9 mouse cellular contexts compared by ENCODE assay signal in the genomic region with DNA sequence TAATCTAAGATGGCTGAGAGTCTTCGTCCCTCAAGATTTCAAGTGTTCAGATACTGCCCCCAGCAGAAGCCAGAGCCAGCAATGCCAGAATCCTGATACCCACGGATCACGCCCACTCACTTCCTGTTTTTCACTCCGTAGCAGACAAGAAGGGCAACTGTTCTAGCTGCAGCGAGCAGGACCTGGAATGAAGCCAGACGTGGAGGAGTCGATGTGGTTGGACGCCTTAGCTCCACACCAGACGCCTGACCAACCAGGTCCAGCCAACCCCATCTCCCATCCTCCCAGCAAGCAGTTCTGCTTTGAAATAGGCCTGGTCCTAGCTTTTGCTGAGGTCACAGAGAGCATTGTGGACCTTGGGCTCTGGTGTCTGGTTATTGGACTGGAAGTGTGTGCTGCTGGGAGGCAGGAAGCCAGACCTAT. TPM values are rescaled to one million over a fixed set of nuclear protein-coding genes. Genes with fewer than 3 reads are reported as not detected.
DNase-seq lines count a peak whose midpoint lies in the region; ATAC-seq and TF ChIP-seq lines count a peak whose summit lies in the region.
"Had no signal": no experiment of that assay in that cellular context is flagged by ENCODE, and none has a peak within 500 bp of the region (broad histone marks: within the 10 kb centered on the region; RNA-seq: fewer than 3 reads in every experiment).

No protein-coding gene starts in this region.

- no peaks in the 10 kb centered on the region for H3K36me3 ChIP-seq in embryonic facial prominence, embryonic 14.5 days (ENCODE audit: control insufficient read depth, insufficient read depth, low read length)
- H3K36me3 ChIP-seq: embryonic facial prominence, embryonic 12.5 days had no signal

- no peak overlapping the region for H3K4me2 ChIP-seq in embryonic facial prominence, embryonic 14.5 days (ENCODE audit: low read depth, low read length)
- H3K4me2 ChIP-seq: embryonic facial prominence, embryonic 12.5 days had no signal

- peak; percentile 51 to 73 for DNase-seq in adrenal gland, adult (ENCODE audit: inconsistent age in 2 of 2, low spot score in 1 of 2)
- no peak for DNase-seq in adrenal gland, adult 8-10 months
- DNase-seq in embryonic facial prominence, embryonic 14.5 days (ENCODE audit: low spot score) = peak; percentile 85
- peak; percentile 49 to 57 for DNase-seq in heart, postnatal 36 days
- peak; percentile 55 to 60 for DNase-seq in left cerebral cortex, adult 2 months (ENCODE audit: extremely low spot score in 1 of 2, low spot score in 2 of 2)
- peak; percentile 82 for DNase-seq in lung, postnatal 25 days (ENCODE audit: low spot score)
- DNase-seq in telencephalon, adult 2 months (ENCODE audit: low read depth, low spot score) = peak; percentile 67
- no peak for DNase-seq in cerebellum, postnatal 36 days

- ATAC-seq in embryonic facial prominence, embryonic 14.5 days (ENCODE audit: low read depth) = peak; percentile 65; the same call in 1 of the 2 replicates

- TF ChIP-seq CTCF in left cerebral cortex, adult 2 months (IDR thresholded peaks at IDR 0.05) = no peak

- intact Hi-C loops in heart, postnatal 36 days (cut with DNase I) = no loop called here
- intact Hi-C loops in left cerebral cortex, adult 2 months (cut with DNase I) = no loop called here

- no peaks in the 10 kb centered on the region for H3K4me1 ChIP-seq in embryonic facial prominence, embryonic 14.5 days (ENCODE audit: control insufficient read depth, insufficient read depth, low read length)
- H3K4me1 ChIP-seq: embryonic facial prominence, embryonic 12.5 days had no signal

- 51% methylated on average over 9 of the region's 9 CpGs for WGBS in embryonic facial prominence, embryonic 14.5 days

- H3K9ac ChIP-seq in embryonic facial prominence, embryonic 14.5 days (ENCODE audit: low read depth, low read length) = no peak overlapping the region
- H3K9ac ChIP-seq: embryonic facial prominence, embryonic 12.5 days had no signal

- 0 out of 2 replicates have a peak overlapping the region, but pooled peaks have one; percentile 39 for H3K27ac ChIP-seq in embryonic facial prominence, embryonic 14.5 days (replicated peaks; ENCODE audit: low read depth, low read length)
- no peak overlapping the region for H3K27ac ChIP-seq in left cerebral cortex, adult 2 months
- H3K27ac ChIP-seq: embryonic facial prominence, embryonic 12.5 days had no signal

- H3K9me3 ChIP-seq in embryonic facial prominence, embryonic 14.5 days (ENCODE audit: control insufficient read depth, low read length) = peaks cover 19% of the 10 kb centered on the region

- no peak overlapping the region for H3K4me3 ChIP-seq in embryonic facial prominence, embryonic 14.5 days (ENCODE audit: low read depth, low read length)
- H3K4me3 ChIP-seq in left cerebral cortex, adult 2 months = no peak overlapping the region
- H3K4me3 ChIP-seq: embryonic facial prominence, embryonic 12.5 days had no signal

- no peaks in the 10 kb centered on the region for H3K27me3 ChIP-seq in embryonic facial prominence, embryonic 14.5 days (replicated peaks; ENCODE audit: control insufficient read depth, insufficient read depth, low read length)
- H3K27me3 ChIP-seq: embryonic facial prominence, embryonic 12.5 days had no signal

RNA-seq across cellular contexts. Expression of a gene that starts 33.9 kb away (rescaled TPM):
- not detected for total RNA-seq in adrenal gland, adult 8-10 months (2022)
- 0.33 TPM in 1 of 2 replicates, not detected in the other for polyA plus RNA-seq in embryonic facial prominence, embryonic 14.5 days (2014; fragmentation: Nextera tagmentation; extraction: Ambion mirVana)
- not detected for total RNA-seq in heart, postnatal 36 days (2021)
- not detected for total RNA-seq in left cerebral cortex, adult 2 months (2021)
- polyA plus RNA-seq: embryonic facial prominence, embryonic 12.5 days had no signal

RNA-seq across cellular contexts. Expression of a gene that starts 56.7 kb away (rescaled TPM):
- total RNA-seq in adrenal gland, adult 8-10 months (2022) = 100 to 1,000 TPM in 2 of 4 experiments, 10 to 100 TPM in 2; 79.2 to 127 (median 99.1) TPM
- polyA plus RNA-seq in embryonic facial prominence, embryonic 14.5 days (2014; fragmentation: Nextera tagmentation; extraction: Ambion mirVana) = 33.5 and 33.9 TPM in 2 replicates
- 10 to 100 TPM; 78.1 to 88.5 TPM for total RNA-seq in heart, postnatal 36 days (2021)
- 100 to 1,000 TPM; 119 to 122 TPM for total RNA-seq in left cerebral cortex, adult 2 months (2021)

Comparison
In these comparisons a context has a peak if more than half of its experiments do, and no peak if none do; other contexts are left out.
1. DNase-seq: peak in adrenal gland, adult (2 of 2), embryonic facial prominence, embryonic 14.5 days (single experiment), heart, postnatal 36 days (2 of 2), left cerebral cortex, adult 2 months (2 of 2), lung, postnatal 25 days (single experiment) and telencephalon, adult 2 months (single experiment); none in adrenal gland, adult 8-10 months (single experiment) and cerebellum, postnatal 36 days (0 of 2).